Mouse (Mus musculus) midbrain, embryonic 16.5 days (tissue): Measurements from ENCODE around the gene Farp1. TPM values are rescaled to one million over a fixed set of nuclear protein-coding genes. Genes with fewer than 3 reads are reported as not detected.

ENCODE experiments used
- ATAC-seq: fragments of 200-750 bp; cut with Nextera tagmentation; 2 replicates; pipeline ENCODE4 v1.8.0; 2017; ENCODE audit warnings: moderate TSS enrichment
- H3K27ac ChIP-seq: fragments of 300-500 bp; sonication (generic); 2 replicates; pipeline ENCODE4 v1.5.1; 2014; ENCODE audit warnings: mild to moderate bottlenecking, low read length, mixed read lengths
- H3K27me3 ChIP-seq: fragments of 300-500 bp; sonication (generic); 2 replicates; pipeline ENCODE4 v1.6.1; 2014; ENCODE audit warnings: low read depth, low read length, mixed read lengths; ENCODE audit not compliant: control insufficient read depth, insufficient read depth
- H3K36me3 ChIP-seq: fragments of 300-500 bp; sonication (generic); 2 replicates; pipeline ENCODE4 v1.6.1; 2014; ENCODE audit warnings: mild to moderate bottlenecking, low read length, moderate library complexity, mixed read lengths; ENCODE audit not compliant: control insufficient read depth, insufficient read depth
- H3K4me1 ChIP-seq: fragments of 300-500 bp; sonication (generic); 2 replicates; pipeline ENCODE4 v1.6.1; 2014; ENCODE audit warnings: mild to moderate bottlenecking, low read length, mixed read lengths; ENCODE audit not compliant: control insufficient read depth, insufficient read depth
- H3K4me2 ChIP-seq: fragments of 300-500 bp; sonication (generic); 2 replicates; pipeline ENCODE4 v1.6.1; 2014; ENCODE audit warnings: mild to moderate bottlenecking, low read length, mixed read lengths
- H3K4me3 ChIP-seq: fragments of 300-500 bp; sonication (generic); 2 replicates; pipeline ENCODE4 v1.5.1; 2014; ENCODE audit warnings: low read depth, mild to moderate bottlenecking, low read length, moderate library complexity, mixed read lengths
- H3K9ac ChIP-seq: fragments of 300-500 bp; sonication (generic); 2 replicates; pipeline ENCODE4 v1.6.1; 2014; ENCODE audit warnings: low read depth, low read length, mixed read lengths
- H3K9me3 ChIP-seq: fragments of 300-500 bp; sonication (generic); replicated peaks from 2 replicates; pipeline ENCODE4 v1.6.1; 2014; ENCODE audit warnings: mild to moderate bottlenecking, low read length, mixed read lengths; ENCODE audit not compliant: control insufficient read depth, poor library complexity, severe bottlenecking
- WGBS: fragments of 180-500 bp; shearing (Covaris S2); extraction: QIAGEN DNeasy Blood & Tissue Kit; methylation state at CpG from one replicate; pipeline ENCODE4 v1.1.7; 2014; 5-methylcytosine and 5-hydroxymethylcytosine counted together
- polyA plus RNA-seq: library from polyadenylated mRNA; unstranded; fragments of >200 nt; fragmentation: Nextera tagmentation; extraction: Ambion mirVana; gene quantifications from 2 replicates; pipeline ENCODE4 v1.2.1, GENCODE M21; 2015

The Farp1 gene
- polyA plus RNA-seq, 1 experiment from 2014 or later: 39.8 TPM

- Histone ChIP-seq H3K4me2 (no peak overlapping the region), H3K27ac (no peak overlapping the region), H3K4me1 (no peaks in the 10 kb centered on the region), H3K9me3 (no peaks in the 10 kb centered on the region), H3K9ac (no peak overlapping the region), H3K27me3 (no peaks in the 10 kb centered on the region), H3K4me3 (no peak overlapping the region), H3K36me3 (peaks cover 2% of the 10 kb centered on the region; the same call in 1 of the 2 replicates)
- ATAC-seq: no peak
- WGBS: 69% methylated on average over 4 of the region's 4 CpGs
Observed at GRCm38 (mm10) chr14:121251708-121252107, 216.7 kb downstream of the Farp1 start.

DNA sequence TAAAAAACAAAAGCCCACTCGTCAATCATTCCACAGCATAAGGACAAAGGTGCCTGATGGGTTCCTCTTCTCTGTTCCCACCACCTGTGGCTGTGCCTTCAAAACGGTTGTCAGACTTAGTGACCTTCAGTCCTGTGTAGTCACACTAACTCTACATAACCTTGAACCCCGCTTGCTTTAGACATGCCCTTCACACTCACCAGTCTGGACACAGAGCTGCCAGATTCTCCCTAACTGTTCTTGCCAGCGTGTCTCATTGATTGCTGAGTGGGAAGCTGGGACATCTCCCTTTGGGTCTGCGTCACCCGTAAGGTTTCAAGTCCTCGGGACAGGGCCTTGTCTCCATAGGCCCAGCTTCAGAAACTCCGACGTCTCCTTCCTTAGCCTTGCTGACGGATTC is 217.5 kb downstream of the Farp1 start:
- H3K9me3 ChIP-seq: no peaks in the 10 kb centered on the region
- H3K9ac ChIP-seq: no peak overlapping the region
- WGBS: 90% methylated on average over 10 of the region's 10 CpGs
- H3K36me3 ChIP-seq: peaks cover 2% of the 10 kb centered on the region; the same call in 1 of the 2 replicates
- no peak overlapping the region for H3K4me2 ChIP-seq
- no peak overlapping the region for H3K27ac ChIP-seq
- H3K27me3 ChIP-seq: no peaks in the 10 kb centered on the region
- H3K4me1 ChIP-seq: no peaks in the 10 kb centered on the region
- no peak overlapping the region for H3K4me3 ChIP-seq
- ATAC-seq: no peak

- H3K9ac ChIP-seq: no peak overlapping the region
- H3K4me1 ChIP-seq: no peaks in the 10 kb centered on the region
- no peak overlapping the region for H3K4me3 ChIP-seq
- no peak for ATAC-seq
- H3K27me3 ChIP-seq: no peaks in the 10 kb centered on the region
- no peak overlapping the region for H3K4me2 ChIP-seq
- no peak overlapping the region for H3K27ac ChIP-seq
- 88% methylated on average over 10 of the region's 10 CpGs for WGBS
- H3K36me3 ChIP-seq: peaks cover 5% of the 10 kb centered on the region; the same call in 1 of the 2 replicates
- H3K9me3 ChIP-seq: no peaks in the 10 kb centered on the region
Observed at GRCm38 (mm10) chr14:121254869-121255268, 219.9 kb downstream of the Farp1 start.

DNA sequence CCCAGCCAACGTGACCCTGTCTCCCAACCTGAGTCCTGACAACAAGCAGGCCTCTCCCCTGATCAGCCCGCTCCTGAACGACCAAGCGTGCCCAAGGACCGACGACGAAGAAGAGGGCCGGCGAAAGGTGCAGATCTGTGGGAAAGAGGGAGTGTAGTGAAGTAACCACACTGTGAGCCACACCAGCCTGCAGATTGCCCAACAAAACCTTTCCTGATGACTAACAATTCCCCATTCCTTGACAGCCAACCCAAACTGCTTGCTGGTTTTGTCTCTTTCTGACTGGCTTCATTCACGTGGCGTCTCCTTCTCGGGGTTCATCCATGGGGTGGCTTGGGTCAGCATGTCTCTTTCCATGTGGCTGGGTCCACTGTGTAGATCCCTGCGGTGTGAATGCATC is 220.5 kb downstream of the Farp1 start:
- 91% methylated on average over 13 of the region's 13 CpGs for WGBS

DNA sequence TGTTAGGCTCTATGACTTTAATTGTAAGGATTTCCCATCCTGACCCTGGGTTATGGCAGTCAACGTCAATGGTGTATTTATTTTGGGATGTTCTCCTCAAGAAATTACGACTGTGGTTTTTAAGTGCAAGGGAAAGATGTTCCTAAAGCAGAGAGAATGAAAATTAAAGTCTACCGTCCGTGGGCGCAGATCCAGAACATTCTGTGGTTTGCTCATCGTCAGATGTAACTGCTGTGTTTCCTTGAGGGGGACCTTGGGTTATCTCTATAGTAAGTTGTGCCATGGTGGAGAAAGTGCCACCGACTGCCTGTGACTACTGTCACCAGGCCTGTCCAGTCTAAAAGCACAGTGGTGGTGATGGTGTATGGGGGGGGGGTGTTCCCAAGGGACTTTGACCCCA is 221.9 kb downstream of the Farp1 start:
- no peak for ATAC-seq
- Histone ChIP-seq H3K9ac (no peak overlapping the region), H3K4me2 (no peak overlapping the region), H3K4me3 (no peak overlapping the region), H3K4me1 (no peaks in the 10 kb centered on the region), H3K27me3 (no peaks in the 10 kb centered on the region), H3K27ac (no peak overlapping the region), H3K9me3 (no peaks in the 10 kb centered on the region), H3K36me3 (peaks cover 5% of the 10 kb centered on the region; the same call in 1 of the 2 replicates)
- WGBS: 94% methylated on average over 7 of the region's 7 CpGs

More for the DNA sequence above, 220.5 kb downstream of the Farp1 start:
- no peak overlapping the region for H3K4me3 ChIP-seq
- no peak overlapping the region for H3K9ac ChIP-seq
- H3K9me3 ChIP-seq: no peaks in the 10 kb centered on the region
- H3K27ac ChIP-seq: no peak overlapping the region
- H3K36me3 ChIP-seq: peaks cover 5% of the 10 kb centered on the region; the same call in 1 of the 2 replicates
- no peak for ATAC-seq
- no peaks in the 10 kb centered on the region for H3K27me3 ChIP-seq
- H3K4me2 ChIP-seq: no peak overlapping the region
- H3K4me1 ChIP-seq: no peaks in the 10 kb centered on the region

GRCm38 (mm10) chr14:121259332-121259731 is 224.3 kb downstream of the Farp1 start:
- Histone ChIP-seq H3K27me3 (no peaks in the 10 kb centered on the region), H3K4me2 (no peak overlapping the region), H3K9ac (no peak overlapping the region; the same call in 1 of the 2 replicates), H3K36me3 (peaks cover 3% of the 10 kb centered on the region; the same call in 1 of the 2 replicates), H3K4me1 (no peaks in the 10 kb centered on the region), H3K4me3 (no peak overlapping the region), H3K27ac (peak overlapping the region; percentile 48; the same call in 1 of the 2 replicates), H3K9me3 (no peaks in the 10 kb centered on the region)
- WGBS: 41% methylated on average over 11 of the region's 11 CpGs
- ATAC-seq: peak; percentile 11; the same call in 1 of the 2 replicates

DNA sequence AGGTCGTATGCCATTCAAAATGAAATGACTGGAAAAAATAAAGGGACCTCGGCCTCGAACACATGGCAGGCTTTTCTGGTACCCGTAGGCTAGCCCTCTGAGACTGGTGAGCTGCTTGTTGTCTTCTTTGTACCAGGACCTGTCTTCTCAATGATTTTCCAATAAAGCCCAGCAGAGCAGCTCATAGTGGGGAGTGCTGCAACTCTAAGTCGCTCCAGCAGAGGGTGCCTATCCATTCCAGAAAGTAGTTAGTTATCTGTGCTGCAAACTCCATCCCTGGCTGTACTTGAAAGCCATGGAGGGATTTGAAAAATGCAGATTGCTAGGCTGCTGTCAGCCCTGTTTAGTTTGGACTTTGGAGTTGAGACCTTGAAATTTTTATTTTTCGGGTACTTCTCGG is 224.8 kb downstream of the Farp1 start:
- Histone ChIP-seq H3K9me3 (no peaks in the 10 kb centered on the region), H3K4me1 (no peaks in the 10 kb centered on the region), H3K36me3 (peaks cover 3% of the 10 kb centered on the region; the same call in 1 of the 2 replicates), H3K4me2 (no peak overlapping the region), H3K4me3 (no peak overlapping the region), H3K27ac (0 out of 2 replicates have a peak overlapping the region, but pooled peaks have one; percentile 48), H3K27me3 (no peaks in the 10 kb centered on the region), H3K9ac (no peak overlapping the region)
- peak; percentile 59; the same call in 1 of the 2 replicates for ATAC-seq
- WGBS: 45% methylated on average over 7 of the region's 7 CpGs

DNA sequence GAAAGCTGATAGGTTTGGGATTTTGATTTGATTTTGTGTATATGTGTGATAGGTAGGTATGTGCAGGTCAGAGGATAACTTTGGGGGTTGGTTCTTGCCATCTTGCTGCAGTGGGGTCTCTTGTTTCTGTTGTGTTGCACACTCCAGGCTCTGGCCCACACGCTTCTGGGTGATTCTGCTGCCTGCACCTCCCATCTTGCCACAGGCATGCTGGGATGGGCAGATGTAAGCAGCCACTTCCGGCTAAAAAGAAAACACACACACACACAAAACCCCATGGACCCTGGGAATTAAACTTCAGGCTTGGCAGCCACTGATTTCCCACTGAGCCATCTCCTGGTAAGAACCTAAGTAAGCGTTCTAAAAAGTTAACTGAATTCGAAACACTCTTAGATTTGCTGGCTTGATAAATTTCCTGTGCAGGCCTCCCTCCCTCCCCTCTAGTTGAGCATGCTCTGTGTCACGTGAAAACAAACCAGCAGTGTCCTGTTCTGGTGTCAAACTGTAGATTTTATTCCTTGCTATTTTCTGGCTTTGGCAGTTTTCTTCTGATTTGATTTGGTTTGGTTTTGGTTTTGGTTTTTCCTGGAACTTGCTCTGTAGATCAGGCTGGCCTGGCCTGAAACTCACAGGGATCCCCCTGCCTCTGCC is 226.4 kb downstream of the Farp1 start:
- no peak for ATAC-seq
- Histone ChIP-seq H3K4me2 (no peak overlapping the region), H3K9me3 (no peaks in the 10 kb centered on the region), H3K4me3 (no peak overlapping the region), H3K4me1 (no peaks in the 10 kb centered on the region), H3K36me3 (peaks cover 3% of the 10 kb centered on the region; the same call in 1 of the 2 replicates), H3K27me3 (no peaks in the 10 kb centered on the region), H3K27ac (no peak overlapping the region), H3K9ac (no peak overlapping the region)
- 73% methylated on average over 5 of the region's 5 CpGs for WGBS

GRCm38 (mm10) chr14:121262606-121263005 is 227.6 kb downstream of the Farp1 start:
- H3K4me3 ChIP-seq: no peak overlapping the region
- no peak for ATAC-seq
- WGBS: 76% methylated on average over 4 of the region's 4 CpGs

More at GRCm38 (mm10) chr14:121262606-121263005, 227.6 kb downstream of the Farp1 start:
- Histone ChIP-seq H3K9ac (no peak overlapping the region), H3K36me3 (peaks cover 3% of the 10 kb centered on the region; the same call in 1 of the 2 replicates), H3K9me3 (no peaks in the 10 kb centered on the region), H3K4me2 (no peak overlapping the region), H3K27ac (no peak overlapping the region), H3K27me3 (no peaks in the 10 kb centered on the region), H3K4me1 (no peaks in the 10 kb centered on the region)
